Mouse (Mus musculus): Measurements from ENCODE around the gene Gm29797.

Gm29797 gene

GRCm38 (mm10) chr2:181673501-181673900, 16.7 kb downstream of the Gm29797 start:
- DNase-seq (ENCODE audit: low spot score) = no peak

GRCm38 (mm10) chr2:181674934-181675333, 18.1 kb downstream of the Gm29797 start:
- DNase-seq (ENCODE audit: low spot score) = no peak

GRCm38 (mm10) chr2:181675454-181675853, 18.6 kb downstream of the Gm29797 start:
- DNase-seq (ENCODE audit: low spot score) = no peak

- no peak for DNase-seq (ENCODE audit: low spot score)
Observed at GRCm38 (mm10) chr2:181676424-181676823, 19.6 kb downstream of the Gm29797 start.

GRCm38 (mm10) chr2:181677096-181677754, 20.4 kb downstream of the Gm29797 start:
- DNase-seq (ENCODE audit: low spot score) = no peak

GRCm38 (mm10) chr2:181677755-181678098, 20.9 kb downstream of the Gm29797 start:
- no peak for DNase-seq (ENCODE audit: low spot score)

GRCm38 (mm10) chr2:181678780-181679179, 21.9 kb downstream of the Gm29797 start:
- DNase-seq (ENCODE audit: low spot score) = peak; percentile 67

GRCm38 (mm10) chr2:181679951-181680715, 23.3 kb downstream of the Gm29797 start, which contains the start of gene Tcea2:
TSS of gene Tcea2 (plus strand) at chr2:181680310.
- peak; percentile 45 for DNase-seq (ENCODE audit: low spot score)

- no peak for DNase-seq (ENCODE audit: low spot score)
Observed at GRCm38 (mm10) chr2:181680716-181681117, 23.9 kb downstream of the Gm29797 start.

GRCm38 (mm10) chr2:181681978-181682377, 25.1 kb downstream of the Gm29797 start:
- no peak for DNase-seq (ENCODE audit: low spot score)

- DNase-seq (ENCODE audit: low spot score) = no peak
Observed at GRCm38 (mm10) chr2:181683381-181683780, 26.5 kb downstream of the Gm29797 start.

- no peak for DNase-seq (ENCODE audit: low spot score)
Observed at GRCm38 (mm10) chr2:181684713-181685112, 27.9 kb downstream of the Gm29797 start.

GRCm38 (mm10) chr2:181685686-181686085, 28.9 kb downstream of the Gm29797 start:
- DNase-seq (ENCODE audit: low spot score) = no peak

GRCm38 (mm10) chr2:181687586-181687985, 30.8 kb downstream of the Gm29797 start:
- DNase-seq (ENCODE audit: low spot score) = no peak

GRCm38 (mm10) chr2:181689466-181690160, 32.8 kb downstream of the Gm29797 start:
- DNase-seq (ENCODE audit: low spot score) = no peak

GRCm38 (mm10) chr2:181691083-181691482, 34.2 kb downstream of the Gm29797 start:
- DNase-seq (ENCODE audit: low spot score) = no peak

- no peak for DNase-seq (ENCODE audit: low spot score)
Observed at GRCm38 (mm10) chr2:181691571-181691970, 34.7 kb downstream of the Gm29797 start.

GRCm38 (mm10) chr2:181692304-181692703, 35.5 kb downstream of the Gm29797 start:
- DNase-seq (ENCODE audit: low spot score) = no peak

- DNase-seq (ENCODE audit: low spot score) = no peak
Observed at GRCm38 (mm10) chr2:181693339-181694280, 36.8 kb downstream of the Gm29797 start, which contains the start of gene Rgs19. TSS of gene Rgs19 (minus strand) at chr2:181693977.

GRCm38 (mm10) chr2:181694581-181694980, 37.7 kb downstream of the Gm29797 start:
- no peak for DNase-seq (ENCODE audit: low spot score)

GRCm38 (mm10) chr2:181695776-181696175, 38.9 kb downstream of the Gm29797 start:
- DNase-seq (ENCODE audit: low spot score) = no peak
